Mouse (Mus musculus) midbrain, embryonic 15.5 days (tissue): ENCODE results near the gene Bora. TPM values are rescaled to one million over a fixed set of nuclear protein-coding genes. Genes with fewer than 3 reads are reported as not detected.
"Not testable (repeated sequence)": the region's sequence is repeated elsewhere in the genome, so short reads cannot be mapped to it uniquely, and the experiment has no call there.

Experiments
- ATAC-seq: fragments of 200-750 bp; cut with Nextera tagmentation; replicated peaks from 2 replicates; pipeline ENCODE4 v1.8.0; 2017; ENCODE audit warnings: moderate TSS enrichment
- H3K27ac ChIP-seq: fragments of 300-500 bp; sonication (generic); 2 replicates; pipeline ENCODE4 v1.5.1; 2015; ENCODE audit warnings: mild to moderate bottlenecking, inconsistent platforms
- H3K27me3 ChIP-seq: fragments of 300-500 bp; sonication (generic); replicated peaks from 2 replicates; pipeline ENCODE4 v1.6.1; 2015; ENCODE audit warnings: inconsistent platforms
- H3K36me3 ChIP-seq: fragments of 300-500 bp; sonication (generic); replicated peaks from 2 replicates; pipeline ENCODE4 v1.6.1; 2015; ENCODE audit warnings: inconsistent platforms
- H3K4me1 ChIP-seq: fragments of 300-500 bp; sonication (generic); 2 replicates; pipeline ENCODE4 v1.6.1; 2015; ENCODE audit warnings: inconsistent platforms
- H3K4me2 ChIP-seq: fragments of 300-500 bp; sonication (generic); 2 replicates; pipeline ENCODE4 v1.6.1; 2015; ENCODE audit warnings: inconsistent platforms, mild to moderate bottlenecking, moderate library complexity
- H3K4me3 ChIP-seq: fragments of 300-500 bp; sonication (generic); 2 replicates; pipeline ENCODE4 v1.5.1; 2015; ENCODE audit warnings: mild to moderate bottlenecking, inconsistent platforms
- H3K9ac ChIP-seq: fragments of 300-500 bp; sonication (generic); 2 replicates; pipeline ENCODE4 v1.6.1; 2015; ENCODE audit warnings: mild to moderate bottlenecking, inconsistent platforms
- H3K9me3 ChIP-seq: fragments of 300-500 bp; sonication (generic); 2 replicates; pipeline ENCODE4 v1.6.1; 2016; ENCODE audit warnings: inconsistent platforms
- WGBS: fragments of 180-500 bp; shearing (Covaris S2); methylation state at CpG from one replicate; pipeline ENCODE4 v1.1.7; 2015; ENCODE audit warnings: mixed read lengths; 5-methylcytosine and 5-hydroxymethylcytosine counted together
- polyA plus RNA-seq: library from polyadenylated mRNA; unstranded; fragments of >200 nt; fragmentation: Nextera tagmentation; extraction: Ambion mirVana; gene quantifications from 2 replicates; pipeline ENCODE4 v1.2.1, GENCODE M21; 2015

Gene Bora
- polyA plus RNA-seq, 1 experiment from 2014 or later: 12.8 TPM

DNA sequence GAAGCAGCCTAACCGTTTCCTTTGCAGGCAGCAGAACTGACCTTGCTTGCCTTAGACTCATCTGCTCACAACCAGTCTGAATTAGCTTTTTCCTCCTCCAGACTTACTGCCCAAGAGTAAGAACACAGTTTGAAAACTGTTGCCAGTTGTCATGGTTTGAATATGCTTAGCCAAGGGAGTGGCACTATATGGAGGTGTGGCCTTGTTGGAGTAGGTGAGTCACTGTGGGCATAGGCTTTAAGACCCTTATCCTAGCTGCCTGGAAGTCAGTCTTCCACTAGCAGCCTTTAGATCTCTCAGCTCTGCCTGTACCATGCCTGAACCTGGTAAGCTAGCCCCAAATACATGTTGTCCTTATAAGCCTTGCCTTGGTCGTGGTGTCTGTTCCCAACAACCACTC, 8.3 kb upstream of the Bora start:
- H3K36me3 ChIP-seq: peaks cover 12% of the 10 kb centered on the region
- no peak overlapping the region for H3K27ac ChIP-seq
- H3K4me3 ChIP-seq: no peak overlapping the region
- no peaks in the 10 kb centered on the region for H3K27me3 ChIP-seq
- H3K4me1 ChIP-seq: peaks cover 4% of the 10 kb centered on the region
- no peak overlapping the region for H3K4me2 ChIP-seq
- no peak overlapping the region for H3K9ac ChIP-seq
- no peaks in the 10 kb centered on the region for H3K9me3 ChIP-seq
- no peak for ATAC-seq
- 76% methylated on average over 2 of the region's 2 CpGs for WGBS

DNA sequence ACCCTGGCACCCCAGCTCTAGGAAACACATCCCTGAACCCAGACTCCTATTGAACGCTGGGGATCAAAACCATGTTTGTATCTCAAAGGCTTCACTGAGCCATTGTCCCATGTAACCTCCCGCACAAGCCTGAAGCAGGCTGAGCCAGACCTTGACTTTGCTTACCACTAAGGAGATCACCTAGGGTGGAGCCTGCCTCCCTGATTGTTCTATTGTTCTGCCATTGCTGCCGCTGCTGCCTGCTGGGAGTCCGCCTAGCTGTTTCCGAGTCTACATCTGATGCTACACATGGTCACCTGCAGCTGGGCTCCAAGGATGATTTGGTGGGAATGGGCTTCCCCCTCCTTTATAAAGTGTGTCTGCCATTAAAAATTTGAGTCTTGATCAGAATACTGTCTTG, 6.7 kb upstream of the Bora start:
- Histone ChIP-seq H3K36me3 (peaks cover 12% of the 10 kb centered on the region), H3K4me1 (peaks cover 12% of the 10 kb centered on the region)
- 49% methylated on average over 5 of the region's 5 CpGs for WGBS
- ATAC-seq, H3K4me2 ChIP-seq, H3K9ac ChIP-seq, H3K27ac ChIP-seq, H3K4me3 ChIP-seq, H3K27me3 ChIP-seq, H3K9me3 ChIP-seq: not testable (repeated sequence)

DNA sequence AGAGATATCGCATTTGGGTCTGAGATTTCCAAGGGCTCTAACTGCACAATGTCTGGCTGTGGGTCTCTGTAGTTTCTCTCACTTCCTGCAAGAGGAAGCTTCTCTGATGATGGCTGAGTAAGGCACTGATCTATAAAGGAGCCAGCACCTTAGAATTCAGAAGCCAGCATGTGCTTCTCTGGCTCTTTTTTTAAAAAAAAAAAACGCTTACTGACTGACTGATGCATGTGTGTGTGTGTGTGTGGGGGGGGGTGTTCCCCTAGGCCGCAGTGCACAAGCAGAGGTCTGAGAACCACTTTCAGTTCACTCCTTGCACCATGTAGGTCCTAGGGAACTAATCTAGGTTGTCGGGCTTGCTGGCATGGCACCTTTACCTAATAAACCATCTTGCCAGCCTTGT, 4.6 kb upstream of the Bora start:
- 74% methylated on average over 4 of the region's 4 CpGs for WGBS
- peaks cover 21% of the 10 kb centered on the region for H3K4me1 ChIP-seq

DNA sequence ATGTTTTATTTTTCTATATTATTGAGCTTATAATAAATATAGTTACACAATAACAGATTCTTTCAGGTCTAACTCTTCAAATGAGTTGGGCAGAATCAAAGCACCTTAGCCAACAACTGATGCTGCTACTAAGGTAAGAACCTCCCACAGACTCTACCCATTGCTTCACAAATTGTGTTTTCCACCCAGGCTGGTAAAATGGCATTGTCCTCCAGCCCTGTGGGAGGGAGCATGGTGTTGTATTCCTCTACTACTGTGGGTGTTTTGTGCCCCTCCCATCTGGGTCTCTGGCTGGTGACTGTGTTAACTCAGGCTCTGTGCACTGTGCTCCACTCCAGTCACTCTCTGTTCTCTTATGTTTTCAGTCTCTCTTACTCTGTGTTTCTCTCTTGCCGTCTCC, 2.5 kb upstream of the Bora start:
- Histone ChIP-seq H3K4me3 (no peak overlapping the region), H3K9ac (no peak overlapping the region)

More for the DNA sequence above, 4.6 kb upstream of the Bora start:
- Histone ChIP-seq H3K27ac (no peak overlapping the region), H3K27me3 (no peaks in the 10 kb centered on the region), H3K9ac (no peak overlapping the region), H3K9me3 (no peaks in the 10 kb centered on the region), H3K36me3 (peaks cover 8% of the 10 kb centered on the region), H3K4me2 (no peak overlapping the region), H3K4me3 (no peak overlapping the region)
- ATAC-seq: no peak

DNA sequence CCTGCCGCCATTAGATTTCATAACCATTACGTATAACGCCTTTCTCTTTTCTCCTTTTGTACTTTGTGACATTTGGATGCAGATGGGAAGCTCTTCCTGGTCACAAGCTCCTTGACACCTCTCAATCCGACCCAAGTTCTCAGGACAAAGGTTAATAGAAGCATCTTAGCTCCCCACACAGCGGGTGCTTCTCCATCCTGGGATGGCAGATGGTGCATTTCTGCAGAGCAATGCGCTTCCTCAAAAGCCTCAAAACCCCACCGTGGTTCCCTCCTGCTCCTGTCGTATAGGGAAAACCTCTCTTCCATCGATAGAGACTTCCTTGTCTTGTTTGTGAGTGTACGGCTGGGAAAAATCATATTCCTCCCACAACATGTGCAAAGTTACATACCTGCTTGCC, 1.9 kb upstream of the Bora start:
- H3K27me3 ChIP-seq: no peaks in the 10 kb centered on the region
- ATAC-seq: no peak
- H3K9ac ChIP-seq: peak overlapping the region; percentile 22; the same call in 1 of the 2 replicates
- peaks cover 27% of the 10 kb centered on the region for H3K4me1 ChIP-seq
- 32% methylated on average over 10 of the region's 10 CpGs for WGBS
- H3K4me2 ChIP-seq: peak overlapping the region; percentile 91
- no peak overlapping the region for H3K27ac ChIP-seq
- no peaks in the 10 kb centered on the region for H3K9me3 ChIP-seq
- H3K36me3 ChIP-seq: no peaks in the 10 kb centered on the region
- peak overlapping the region; percentile 97 for H3K4me3 ChIP-seq

More for the DNA sequence above, 2.5 kb upstream of the Bora start:
- H3K27me3 ChIP-seq: no peaks in the 10 kb centered on the region
- H3K36me3 ChIP-seq: no peaks in the 10 kb centered on the region
- H3K9me3 ChIP-seq: no peaks in the 10 kb centered on the region
- H3K27ac ChIP-seq: no peak overlapping the region
- 42% methylated on average over 1 of the region's 1 CpGs for WGBS
- H3K4me1 ChIP-seq: peaks cover 27% of the 10 kb centered on the region
- peak overlapping the region; percentile 91; the same call in 1 of the 2 replicates for H3K4me2 ChIP-seq
- ATAC-seq: no peak

DNA sequence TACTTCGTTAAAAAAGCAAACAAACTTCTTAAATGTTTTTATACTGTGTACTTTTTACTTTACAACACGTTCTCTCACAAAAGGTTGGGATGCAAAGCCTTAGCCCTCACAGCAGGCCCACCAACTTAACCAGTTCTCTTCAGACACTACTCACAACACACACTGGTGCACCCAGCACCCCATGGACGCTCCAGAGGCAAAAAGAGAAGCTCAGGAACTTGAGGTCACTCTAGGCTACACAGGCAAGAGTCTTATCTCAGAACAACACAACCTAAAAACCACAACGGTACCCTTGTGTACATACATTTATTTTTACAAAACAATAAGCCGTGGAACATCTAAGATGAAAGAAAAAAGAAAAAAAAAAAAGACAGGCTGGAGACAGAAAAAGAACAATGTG, 1.3 kb upstream of the Bora start:
- Histone ChIP-seq H3K9ac (peak overlapping the region; percentile 93), H3K36me3 (no peaks in the 10 kb centered on the region), H3K4me3 (peak overlapping the region; percentile 97), H3K27ac (no peak overlapping the region), H3K4me2 (peak overlapping the region; percentile 91), H3K27me3 (no peaks in the 10 kb centered on the region), H3K9me3 (no peaks in the 10 kb centered on the region), H3K4me1 (peaks cover 27% of the 10 kb centered on the region)
- WGBS: 5% methylated on average over 5 of the region's 5 CpGs
- ATAC-seq: no peak

DNA sequence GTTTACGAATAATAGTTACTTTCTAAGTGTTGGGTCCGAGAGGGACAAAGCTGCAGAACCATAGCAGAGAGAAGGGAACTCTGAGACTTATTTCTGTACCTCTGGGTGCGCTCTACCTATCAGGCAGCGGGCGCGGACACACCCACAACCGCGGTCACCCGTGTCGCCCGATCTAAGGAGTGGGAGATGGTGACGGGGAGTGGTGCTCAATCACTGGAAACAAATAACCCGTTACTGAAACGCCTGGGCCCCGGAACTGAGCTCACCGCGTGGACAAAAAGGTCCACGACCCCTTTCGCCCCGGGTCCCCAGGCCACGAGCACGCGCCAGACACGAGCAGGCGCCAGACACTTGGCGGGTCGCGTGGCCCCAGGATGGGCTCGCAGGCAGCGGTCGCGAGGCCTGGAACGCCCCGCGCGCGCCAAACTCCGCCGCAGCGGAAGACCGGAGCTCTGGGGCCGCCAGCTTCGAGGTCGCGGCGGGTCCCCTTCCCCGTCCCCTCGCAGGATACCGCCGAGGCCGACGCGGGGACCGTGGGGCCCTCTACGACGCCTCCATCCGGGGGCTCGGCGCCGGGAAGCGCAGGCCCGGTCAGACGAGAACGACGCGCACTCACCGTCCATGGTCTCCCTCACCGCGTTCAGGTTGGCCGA, 518 bp upstream of the Bora start:
- Histone ChIP-seq H3K27me3 (no peaks in the 10 kb centered on the region), H3K9ac (peak overlapping the region; percentile 93), H3K4me3 (peak overlapping the region; percentile 97), H3K9me3 (no peaks in the 10 kb centered on the region), H3K27ac (peak overlapping the region; percentile 81), H3K4me1 (peaks cover 27% of the 10 kb centered on the region), H3K4me2 (peak overlapping the region; percentile 91), H3K36me3 (no peaks in the 10 kb centered on the region)
- peak; percentile 46 for ATAC-seq
- under 1% methylated on average over 66 of the region's 70 CpGs for WGBS

DNA sequence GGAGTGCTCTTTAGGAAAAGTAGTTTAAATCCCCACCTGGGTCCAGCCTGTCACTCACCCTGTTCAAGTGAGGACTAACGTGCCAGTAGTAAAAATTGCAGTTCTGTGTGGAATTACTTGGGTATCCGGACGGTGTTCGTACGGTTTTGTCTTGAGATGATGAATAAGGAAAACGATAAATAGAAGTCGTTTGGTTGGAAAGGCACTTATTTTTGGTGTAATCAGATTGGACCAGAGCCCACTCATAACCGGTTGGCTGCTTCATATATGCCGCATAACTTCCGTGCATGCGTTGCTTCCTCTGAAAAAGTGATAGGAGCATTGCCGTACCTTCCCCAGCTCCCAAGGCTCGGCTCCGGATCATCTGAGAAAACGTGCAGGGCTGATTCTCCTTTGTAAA, 760 bp downstream of the Bora start:
- Histone ChIP-seq H3K4me2 (peak overlapping the region; percentile 91), H3K9ac (peak overlapping the region; percentile 93), H3K9me3 (no peaks in the 10 kb centered on the region), H3K27ac (peak overlapping the region; percentile 81; the same call in 1 of the 2 replicates), H3K4me1 (peaks cover 24% of the 10 kb centered on the region), H3K27me3 (no peaks in the 10 kb centered on the region), H3K36me3 (no peaks in the 10 kb centered on the region), H3K4me3 (peak overlapping the region; percentile 97)
- ATAC-seq: peak; percentile 29; the same call in 1 of the 2 replicates
- under 1% methylated on average over 15 of the region's 15 CpGs for WGBS

DNA sequence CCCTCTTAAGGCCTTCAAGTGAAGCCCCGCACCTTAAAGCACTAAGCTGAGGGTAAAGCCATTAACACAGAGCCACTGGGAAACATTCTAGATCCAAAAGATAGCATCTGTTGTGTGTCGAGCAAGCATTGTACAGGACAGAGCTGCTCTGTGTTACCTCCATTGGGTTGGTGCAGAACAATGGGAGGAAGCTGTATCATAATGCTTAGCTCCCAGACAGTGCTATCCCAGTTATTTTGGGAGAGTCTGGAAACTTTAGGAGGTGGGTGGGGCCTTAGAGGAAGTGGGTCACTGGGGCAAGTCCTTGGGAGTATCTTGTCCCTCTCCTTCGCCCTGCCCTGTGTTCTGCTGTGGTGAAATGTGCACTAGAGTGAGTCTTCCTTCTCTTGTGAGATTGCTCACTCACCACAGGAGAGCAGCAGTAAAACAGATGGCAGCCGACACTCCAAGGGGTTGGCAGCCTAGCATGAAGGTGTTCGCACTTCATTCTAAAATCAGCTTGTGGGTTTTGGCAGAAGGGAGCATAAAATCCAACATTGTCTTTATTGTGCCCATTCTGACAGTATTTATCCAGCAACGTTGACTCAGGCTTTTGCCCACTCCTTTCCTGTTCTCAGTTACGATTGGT, 13.1 kb downstream of the Bora start:
- no peaks in the 10 kb centered on the region for H3K4me1 ChIP-seq
- no peaks in the 10 kb centered on the region for H3K36me3 ChIP-seq
- no peaks in the 10 kb centered on the region for H3K27me3 ChIP-seq
- no peaks in the 10 kb centered on the region for H3K9me3 ChIP-seq
- H3K4me3 ChIP-seq: no peak overlapping the region
- no peak overlapping the region for H3K9ac ChIP-seq
- 86% methylated on average over 7 of the region's 7 CpGs for WGBS
- no peak overlapping the region for H3K27ac ChIP-seq
- H3K4me2 ChIP-seq: no peak overlapping the region
- no peak for ATAC-seq

DNA sequence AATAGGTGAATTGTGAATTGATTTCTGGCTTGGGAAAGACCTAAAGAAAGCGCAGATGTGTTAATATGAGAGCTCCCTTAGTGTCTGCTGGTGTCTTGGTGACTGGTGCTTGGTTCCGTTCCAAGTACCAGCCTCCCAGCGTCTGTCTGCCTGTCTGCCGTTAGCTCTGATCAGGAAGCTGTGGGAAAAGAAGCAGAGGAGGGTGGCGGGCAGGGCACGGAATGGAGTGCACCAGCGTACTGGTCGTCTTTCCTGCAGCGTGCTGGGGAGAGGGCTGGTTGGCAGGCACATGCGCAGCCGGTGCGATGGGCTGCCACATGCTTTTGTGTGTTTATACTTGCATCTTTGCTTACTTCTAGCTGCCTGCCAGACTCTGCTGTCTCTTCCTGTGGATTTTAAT, 14.6 kb downstream of the Bora start:
- H3K36me3 ChIP-seq: no peaks in the 10 kb centered on the region
- no peak overlapping the region for H3K9ac ChIP-seq
- H3K4me1 ChIP-seq: no peaks in the 10 kb centered on the region
- no peak overlapping the region for H3K4me2 ChIP-seq
- no peak for ATAC-seq
- no peak overlapping the region for H3K27ac ChIP-seq
- H3K27me3 ChIP-seq: no peaks in the 10 kb centered on the region
- H3K9me3 ChIP-seq: no peaks in the 10 kb centered on the region
- 88% methylated on average over 12 of the region's 12 CpGs for WGBS
- no peak overlapping the region for H3K4me3 ChIP-seq

DNA sequence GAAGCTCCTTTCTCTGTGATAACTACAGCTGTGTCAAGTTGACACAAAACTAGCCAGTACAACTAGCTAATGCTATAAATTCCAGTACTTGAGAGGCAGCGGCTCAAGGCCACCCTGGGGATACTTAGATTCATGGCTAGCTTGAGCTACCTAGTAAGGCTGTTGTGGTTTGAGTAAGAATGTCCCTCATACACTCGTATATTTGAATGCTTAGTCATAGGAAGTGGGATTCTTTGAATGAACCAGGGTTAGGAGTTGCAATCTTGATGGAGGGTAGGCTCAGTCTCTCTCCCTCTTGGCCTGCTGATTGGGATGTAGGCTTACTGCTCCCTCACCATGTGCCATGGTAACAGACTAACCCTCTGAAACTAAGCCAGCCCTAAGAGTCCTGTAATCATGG, 17.1 kb downstream of the Bora start:
- no peak for ATAC-seq
- Histone ChIP-seq H3K9ac (no peak overlapping the region), H3K4me1 (no peaks in the 10 kb centered on the region), H3K9me3 (no peaks in the 10 kb centered on the region), H3K27ac (no peak overlapping the region), H3K36me3 (no peaks in the 10 kb centered on the region), H3K4me2 (no peak overlapping the region), H3K4me3 (no peak overlapping the region), H3K27me3 (no peaks in the 10 kb centered on the region)
- 94% methylated on average over 2 of the region's 2 CpGs for WGBS

DNA sequence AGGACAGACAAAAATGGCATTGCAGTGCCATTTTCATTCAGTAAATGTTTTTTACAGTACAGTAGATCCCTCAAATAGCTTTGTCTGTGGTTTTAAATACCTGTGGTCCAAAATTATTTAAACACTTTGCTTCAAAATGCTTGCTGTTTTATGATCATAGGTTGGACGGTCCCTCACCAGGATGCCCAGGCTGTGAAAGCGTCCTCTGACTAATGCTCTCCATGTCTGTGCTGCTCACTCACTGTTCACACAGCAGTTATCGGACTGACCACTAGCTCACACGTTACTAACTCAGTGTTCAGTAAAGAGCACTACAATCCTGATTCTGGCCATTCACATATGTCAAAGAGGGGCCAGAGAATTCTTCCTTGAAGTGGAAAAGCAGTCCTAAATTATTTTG, 25.1 kb downstream of the Bora start:
- H3K9me3 ChIP-seq: no peaks in the 10 kb centered on the region
- H3K4me2 ChIP-seq: no peak overlapping the region
- no peak overlapping the region for H3K4me3 ChIP-seq
- no peak overlapping the region for H3K27ac ChIP-seq
- H3K4me1 ChIP-seq: no peaks in the 10 kb centered on the region
- no peaks in the 10 kb centered on the region for H3K27me3 ChIP-seq
- 88% methylated on average over 4 of the region's 4 CpGs for WGBS
- no peak overlapping the region for H3K9ac ChIP-seq
- 0 out of 2 replicates have a peak, but pooled peaks cover 6% of the 10 kb centered on the region for H3K36me3 ChIP-seq
- no peak for ATAC-seq

DNA sequence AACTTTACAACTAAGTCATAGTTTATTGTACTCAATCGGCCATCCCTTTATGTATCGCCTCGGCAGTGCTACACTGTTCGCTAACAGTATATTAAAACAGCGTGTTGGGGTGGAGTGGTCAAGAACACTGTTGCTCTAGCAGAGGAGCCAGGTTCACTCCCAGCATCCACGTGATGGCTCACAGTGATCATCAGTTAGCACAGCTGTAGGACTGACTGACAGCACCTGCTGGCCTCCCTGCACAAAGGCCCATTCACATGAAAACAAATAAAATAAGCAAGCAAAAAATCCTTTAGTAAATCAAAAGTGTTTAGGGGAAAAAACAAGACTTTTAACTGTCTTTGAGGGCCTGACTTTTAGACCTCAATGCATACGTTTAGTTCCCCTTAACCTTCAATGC, 42.9 kb downstream of the Bora start:
- Histone ChIP-seq H3K27me3 (no peaks in the 10 kb centered on the region), H3K9ac (no peak overlapping the region), H3K36me3 (peaks cover 49% of the 10 kb centered on the region), H3K27ac (no peak overlapping the region), H3K4me2 (no peak overlapping the region), H3K9me3 (no peaks in the 10 kb centered on the region), H3K4me3 (no peak overlapping the region), H3K4me1 (no peaks in the 10 kb centered on the region)
- 95% methylated on average over 7 of the region's 7 CpGs for WGBS
- no peak for ATAC-seq
